Mouse (Mus musculus): ENCODE measurements at regions not wholly inside any gene's neighbourhood (a gene's known extent, or its start where the extent isn't known, plus 50 kb on each side); places are given as distances from the start of the nearest gene placed in this dataset.

DNA sequence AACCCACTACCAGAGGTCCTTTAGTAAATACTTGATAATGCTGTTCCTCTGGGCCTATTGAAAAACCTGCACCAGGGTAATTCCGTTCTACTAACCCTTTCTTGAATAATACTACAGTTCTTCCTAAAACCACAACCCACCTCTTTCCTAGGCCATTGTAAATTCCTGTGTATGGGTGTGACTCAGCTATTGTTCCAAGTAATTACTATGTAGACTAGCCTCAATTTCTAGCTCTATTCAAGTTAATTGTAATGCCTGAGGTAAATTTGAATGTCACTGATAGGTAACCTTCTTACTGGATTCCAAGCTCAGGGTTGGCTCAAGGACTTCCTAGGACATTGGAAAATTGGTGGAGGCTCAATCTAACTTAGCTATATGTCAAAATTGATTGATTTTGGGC is 185.1 kb upstream of the Slc5a7 start:
- no peak for ATAC-seq (ENCODE audit: poor library complexity, severe bottlenecking)

DNA sequence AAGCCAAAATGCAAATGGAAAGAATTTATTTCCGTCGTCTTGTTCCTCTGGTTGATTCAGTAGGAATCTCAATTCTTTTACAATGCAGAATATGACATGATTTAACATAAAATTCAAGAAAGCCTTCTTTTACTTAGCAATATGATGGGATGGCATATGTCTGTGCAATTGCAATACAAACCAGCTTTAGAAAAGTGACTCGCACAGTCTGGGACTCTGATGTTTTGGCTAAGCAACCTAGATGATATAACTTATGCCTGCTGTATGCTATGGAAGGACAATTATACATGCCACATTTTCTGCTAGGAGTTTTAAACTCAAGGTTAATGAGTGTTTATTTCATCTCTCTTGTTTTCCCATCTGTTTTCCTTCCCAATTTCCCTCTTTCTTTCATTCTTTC is 141.1 kb upstream of the Slc5a7 start:
- ATAC-seq (ENCODE audit: poor library complexity, severe bottlenecking): no peak

DNA sequence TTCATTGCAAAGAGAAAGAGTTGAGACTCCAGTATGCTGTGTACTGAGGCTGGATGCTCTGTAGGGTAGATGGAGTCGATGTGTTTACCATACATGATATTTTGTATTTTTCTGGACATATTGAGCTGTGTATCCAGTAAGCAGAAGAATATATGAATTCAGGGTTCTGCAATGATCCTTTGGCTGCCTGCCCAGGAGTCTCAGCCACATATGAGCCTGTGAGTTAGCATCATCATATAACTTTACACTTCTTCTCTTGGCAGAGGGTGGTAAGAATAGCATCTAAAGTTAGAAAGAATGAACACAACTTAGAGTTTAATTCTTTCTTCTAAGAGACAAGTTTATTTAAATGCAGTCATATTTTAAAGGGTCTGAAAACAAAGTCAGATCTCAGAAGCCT is 139.6 kb upstream of the Slc5a7 start:
- ATAC-seq (ENCODE audit: poor library complexity, severe bottlenecking): no peak

DNA sequence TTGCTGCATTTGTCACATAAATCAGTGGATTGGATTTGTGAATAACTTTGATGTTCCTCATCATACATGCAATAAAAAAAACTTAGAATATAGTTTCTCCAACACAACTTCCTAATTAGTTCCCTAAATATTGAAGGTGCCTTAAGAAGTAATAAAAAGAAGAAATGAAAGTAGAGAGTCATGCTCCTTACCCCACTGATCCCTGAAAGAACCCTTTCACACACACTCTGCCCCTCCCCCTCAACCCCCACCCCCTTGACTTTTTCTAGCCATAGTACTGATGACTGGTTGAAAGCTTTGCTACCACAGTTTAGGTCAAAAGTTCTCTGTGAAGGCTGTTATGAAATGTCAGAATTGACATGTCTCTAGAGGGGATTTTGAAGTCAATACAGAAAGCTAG is 131.1 kb upstream of the Slc5a7 start:
- ATAC-seq (ENCODE audit: poor library complexity, severe bottlenecking): peak; percentile 92

DNA sequence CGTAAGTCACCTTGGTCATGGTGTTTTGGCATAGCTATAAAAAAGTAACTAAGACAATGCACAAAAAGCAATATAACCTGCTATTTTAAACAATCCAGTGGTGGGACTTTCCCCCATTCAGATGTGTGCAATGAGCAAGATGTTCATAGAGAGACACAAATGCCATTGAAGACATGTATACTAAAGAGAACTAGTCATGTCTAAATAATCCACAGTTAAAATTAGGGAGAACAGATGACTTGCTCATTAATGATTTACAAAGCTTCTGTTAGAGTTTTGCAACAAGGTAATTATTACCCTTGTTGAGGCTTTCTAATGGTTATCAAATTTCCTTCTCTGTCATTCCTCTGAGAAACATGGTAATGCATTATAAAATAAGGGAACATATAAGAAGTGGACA is 115.4 kb upstream of the Slc5a7 start:
- ATAC-seq (ENCODE audit: poor library complexity, severe bottlenecking): no peak

DNA sequence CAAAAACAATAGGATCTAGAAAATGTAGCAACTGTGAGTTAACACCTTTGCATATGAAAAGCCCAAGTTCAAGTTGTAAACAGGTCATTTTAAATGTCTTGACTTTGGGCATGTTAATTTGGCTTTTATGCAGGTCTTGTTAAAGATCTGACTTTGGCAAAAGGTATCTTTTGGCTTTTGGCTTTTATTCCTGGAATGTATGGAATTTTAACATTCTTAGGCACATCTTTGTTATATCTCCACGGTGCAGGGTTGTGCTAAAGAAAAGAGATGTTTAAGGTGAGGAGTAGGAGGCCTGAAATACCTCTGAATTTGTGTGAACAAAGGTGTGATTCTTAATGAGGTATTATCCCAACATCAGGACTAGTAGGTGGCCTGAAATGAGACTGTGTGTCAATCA is 97.6 kb upstream of the Slc5a7 start:
- no peak for ATAC-seq (ENCODE audit: poor library complexity, severe bottlenecking)

DNA sequence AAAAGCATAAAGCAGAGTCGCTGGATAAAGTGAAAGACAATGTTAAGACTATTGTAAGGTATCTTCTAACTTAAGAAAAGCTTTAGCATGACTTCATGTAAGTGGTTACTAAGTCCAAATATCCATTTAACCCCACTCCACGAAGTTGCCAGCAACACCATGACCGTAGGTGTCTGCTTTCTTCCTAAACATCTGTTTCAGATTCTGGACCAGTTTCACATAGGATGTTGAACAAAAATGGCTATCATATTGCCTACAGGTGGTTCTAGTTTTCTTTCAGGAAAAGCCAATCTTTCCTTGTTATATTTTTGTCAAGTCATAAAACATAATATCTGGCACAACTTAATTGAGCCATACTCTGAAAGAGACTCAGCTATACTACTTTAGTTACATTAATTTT is 78.7 kb upstream of the Slc5a7 start:
- ATAC-seq (ENCODE audit: poor library complexity, severe bottlenecking): no peak

DNA sequence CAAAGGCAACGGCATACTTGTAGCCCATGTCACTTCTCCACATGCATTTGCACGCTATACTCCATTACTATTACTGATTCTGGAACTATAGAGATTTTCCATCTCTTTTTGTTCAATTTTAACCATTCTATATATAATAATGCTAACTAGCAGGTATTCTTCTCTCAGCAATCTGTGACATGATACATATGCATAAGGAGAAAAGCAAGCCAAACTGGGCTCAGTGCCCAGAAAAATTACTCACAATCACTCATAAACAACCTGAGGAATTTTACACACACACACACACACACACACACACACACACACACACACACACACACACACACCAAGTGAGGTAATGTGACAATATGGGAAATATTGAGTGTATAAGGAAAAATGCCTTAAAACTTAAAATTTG is 69.8 kb upstream of the Slc5a7 start:
- no peak for ATAC-seq (ENCODE audit: poor library complexity, severe bottlenecking)

DNA sequence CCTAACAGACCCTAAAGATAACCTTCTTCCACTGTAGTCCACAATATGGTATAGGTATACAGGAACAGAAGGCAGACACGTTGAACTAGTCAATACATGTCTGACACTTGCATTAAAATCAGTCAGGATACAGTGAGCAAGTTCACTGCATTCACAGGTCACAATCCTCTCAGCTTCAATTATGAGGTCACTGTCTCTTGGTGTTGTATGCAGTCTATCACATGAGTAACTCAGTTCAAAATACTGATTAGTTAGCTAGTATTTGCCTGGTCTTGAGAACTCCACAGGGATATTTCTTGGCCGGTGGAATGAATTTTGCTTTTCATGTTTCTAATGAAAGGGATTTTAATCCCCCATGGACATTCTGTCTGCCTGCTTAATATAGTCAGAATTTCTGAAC is 69.1 kb upstream of the Slc5a7 start:
- ATAC-seq (ENCODE audit: poor library complexity, severe bottlenecking): no peak

DNA sequence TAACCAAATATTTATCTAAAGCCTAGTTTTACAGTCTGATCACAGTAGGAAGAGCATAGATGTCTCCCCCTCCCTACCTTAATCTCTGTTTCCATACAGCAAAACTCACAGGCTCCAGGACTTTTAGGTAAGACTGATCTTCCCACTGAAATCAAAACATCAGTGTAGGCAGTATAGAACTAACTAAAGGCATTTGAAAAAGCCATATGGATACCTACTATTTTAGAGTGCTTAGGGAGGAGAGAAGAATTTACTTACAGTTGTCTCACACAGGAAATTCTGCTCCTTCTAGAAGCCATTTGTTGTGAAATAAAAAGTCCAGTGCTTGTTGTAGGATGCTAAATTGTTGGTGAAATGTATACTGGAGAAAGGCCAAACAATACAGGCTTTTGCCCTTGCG is 64.2 kb upstream of the Slc5a7 start:
- no peak for ATAC-seq (ENCODE audit: poor library complexity, severe bottlenecking)

DNA sequence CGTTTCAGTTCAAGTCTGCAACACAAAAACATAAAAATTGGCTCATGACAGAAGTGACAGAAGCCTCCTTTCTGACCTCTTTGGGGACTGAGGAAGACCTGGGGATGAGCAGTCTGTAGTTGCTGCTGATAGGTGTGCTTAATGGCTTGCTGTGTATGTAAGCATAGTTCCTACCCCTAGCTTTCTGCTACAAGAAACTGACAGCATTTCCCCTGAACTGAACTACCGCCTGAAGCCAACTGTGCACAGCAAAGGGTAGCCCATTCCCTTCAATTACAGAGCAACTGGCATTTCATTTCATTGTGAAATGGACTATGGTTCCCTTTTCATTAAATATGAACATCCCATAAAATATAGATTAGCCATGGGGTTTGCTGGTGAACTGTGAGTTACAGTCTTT is 54.2 kb upstream of the Slc5a7 start:
- ATAC-seq (ENCODE audit: poor library complexity, severe bottlenecking): no peak

DNA sequence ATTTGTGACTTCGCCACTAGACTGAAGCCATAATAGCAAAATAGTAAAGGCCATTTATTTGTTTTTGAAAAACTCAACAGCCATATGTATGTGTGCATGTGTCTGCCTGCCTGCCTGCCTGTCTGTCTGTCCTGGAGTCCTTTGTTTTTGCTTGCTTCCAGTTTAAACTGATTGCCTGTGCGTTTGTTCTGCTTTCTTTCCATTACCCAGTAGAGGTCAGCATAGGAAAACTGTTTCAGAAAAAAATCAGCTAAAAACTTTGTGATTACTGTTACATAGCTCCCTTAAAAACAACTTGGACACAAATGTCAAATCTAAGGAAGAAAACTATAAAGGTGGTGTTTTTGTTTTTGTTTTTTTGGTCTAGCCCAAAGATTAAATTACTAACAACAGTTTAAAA is 52.0 kb upstream of the Slc5a7 start:
- ATAC-seq (ENCODE audit: poor library complexity, severe bottlenecking): no peak
